Mouse (Mus musculus) cerebellum, postnatal 4 days (tissue): ENCODE measurements around the gene Shisa6.
"Not testable (repeated sequence)": the region's sequence is repeated elsewhere in the genome, so short reads cannot be mapped to it uniquely, and the experiment has no call there.

ENCODE experiments used
- DNase-seq, 2 experiments: peaks; one replicate each; pipeline ENCODE4 v3.0.0; 2022; ENCODE audit warnings: low spot score in 2 of 2, mixed read lengths in 1 of 2

Gene Shisa6

DNA sequence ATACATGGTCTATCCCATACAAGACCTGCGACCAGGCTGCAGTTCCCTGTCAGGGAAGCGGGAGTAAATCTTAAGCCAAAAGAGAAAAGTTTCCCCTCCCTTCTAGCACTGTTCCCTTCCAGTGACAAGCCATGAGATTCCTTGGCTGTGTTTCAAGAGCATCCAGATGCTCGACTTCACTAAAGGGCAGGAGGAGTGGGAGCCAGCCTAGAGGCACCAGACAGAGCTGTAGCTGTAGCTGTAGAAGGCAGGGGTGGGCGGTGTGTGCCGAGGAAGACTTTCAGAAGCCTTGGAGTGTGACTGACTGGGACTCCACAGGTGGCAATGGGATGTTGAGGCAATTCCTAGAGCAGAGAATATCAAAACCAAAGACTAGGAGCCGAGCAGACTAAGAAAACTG, 43.3 kb downstream of the Shisa6 start:
- no peak for DNase-seq

DNA sequence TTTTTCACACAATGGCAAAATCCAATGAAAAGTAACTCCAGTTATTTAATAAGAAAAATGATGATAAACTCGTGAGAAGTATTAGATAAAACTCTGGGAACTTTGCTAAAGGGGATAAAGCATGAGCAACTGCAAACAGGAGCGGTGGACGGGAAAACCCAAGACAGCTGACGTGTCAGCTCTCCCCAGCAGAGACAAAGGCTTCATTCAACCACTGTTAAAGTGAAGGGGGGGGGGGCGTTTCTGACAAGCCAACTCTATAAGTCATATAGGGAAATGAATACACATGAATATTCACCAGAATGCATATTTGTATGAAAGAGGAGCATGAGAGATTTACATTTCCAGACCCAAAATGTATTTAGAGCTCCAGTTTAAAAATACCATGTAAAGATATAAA, 83.1 kb downstream of the Shisa6 start:
- no peak for DNase-seq

DNA sequence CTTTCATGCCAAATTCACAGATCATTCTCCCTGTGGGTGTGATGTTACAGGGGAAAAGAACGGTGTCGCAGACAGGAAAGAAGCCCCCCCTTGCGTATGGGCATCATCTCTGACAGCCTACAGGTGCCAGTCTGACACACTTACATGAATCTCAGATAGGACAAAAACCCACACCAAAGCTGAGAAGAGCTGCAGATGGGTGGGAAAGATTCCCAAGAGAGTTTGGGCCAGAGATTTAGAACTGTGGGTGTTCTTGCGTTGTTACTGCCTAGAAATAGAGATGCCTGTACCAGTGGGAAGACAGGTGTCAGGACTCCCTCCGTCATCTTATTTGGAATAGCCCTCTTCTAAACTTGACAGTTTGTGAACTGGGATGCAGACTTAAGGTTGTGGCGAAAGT, 99.6 kb downstream of the Shisa6 start:
- no peak for DNase-seq

DNA sequence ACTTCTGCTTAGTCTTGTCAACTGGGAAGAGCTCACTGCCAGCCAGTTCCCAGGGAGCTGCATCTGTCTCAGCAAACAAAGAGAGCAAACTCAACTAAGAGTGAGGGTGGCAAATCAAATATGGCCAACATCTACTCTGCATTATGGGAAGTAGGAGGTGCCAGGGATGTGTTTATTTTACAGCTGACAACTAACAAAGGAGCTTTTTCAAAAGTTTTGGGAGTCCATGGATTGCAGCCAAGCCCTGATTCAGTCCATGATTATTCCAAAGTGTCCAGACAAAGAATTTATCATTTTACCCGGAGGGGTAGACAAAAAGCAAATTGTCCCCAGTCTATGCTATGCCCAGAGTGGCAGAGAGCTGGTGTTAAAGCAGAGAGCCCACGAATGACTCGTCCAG, 107.5 kb downstream of the Shisa6 start:
- DNase-seq, result no peak

- DNase-seq, result not testable (repeated sequence)
Observed at GRCm38 (mm10) chr11:66408721-66409120, 117.0 kb downstream of the Shisa6 start.

DNA sequence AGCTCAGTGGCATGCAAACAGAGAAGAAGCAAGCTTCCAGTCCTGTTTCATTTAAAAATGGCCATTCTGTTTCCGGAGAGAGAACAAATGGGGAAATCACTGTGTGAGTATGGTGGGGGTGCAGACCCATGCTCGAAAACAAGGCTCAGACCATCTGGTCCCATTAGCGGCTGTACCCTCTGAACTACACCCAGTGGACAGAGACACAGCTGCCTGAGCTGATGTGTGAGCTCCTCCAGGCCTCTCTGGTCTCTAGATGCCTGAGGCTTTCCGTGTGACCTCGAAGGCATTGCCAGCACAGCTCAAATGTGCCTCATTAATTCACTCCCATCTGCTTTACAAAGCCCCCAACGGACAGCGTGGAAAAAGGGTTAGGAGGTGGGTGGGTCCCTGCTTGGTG, 125.7 kb downstream of the Shisa6 start:
- no peak for DNase-seq

GRCm38 (mm10) chr11:66387561-66387960, 138.2 kb downstream of the Shisa6 start:
- DNase-seq, result peak in 1 of 2 experiments; percentile 41

DNA sequence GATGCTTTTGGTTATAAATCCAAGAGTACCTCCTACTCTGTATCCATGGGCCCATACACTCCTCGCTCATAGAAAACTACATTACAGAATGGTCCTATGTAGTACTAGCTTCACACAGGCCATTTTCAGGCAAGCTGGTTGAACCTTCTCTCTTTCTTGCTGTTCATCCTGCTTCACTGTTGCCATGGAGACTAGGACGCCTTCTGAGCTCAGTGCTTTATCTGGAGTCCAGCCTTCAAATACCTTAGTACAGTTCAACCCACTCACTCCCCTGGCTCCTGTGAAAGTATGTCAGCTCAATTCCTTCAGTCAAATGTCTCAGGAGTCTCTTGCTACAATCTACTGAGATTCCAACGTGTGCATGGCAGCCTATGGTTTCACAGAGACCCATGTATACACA, 154.0 kb downstream of the Shisa6 start:
- no peak for DNase-seq

DNA sequence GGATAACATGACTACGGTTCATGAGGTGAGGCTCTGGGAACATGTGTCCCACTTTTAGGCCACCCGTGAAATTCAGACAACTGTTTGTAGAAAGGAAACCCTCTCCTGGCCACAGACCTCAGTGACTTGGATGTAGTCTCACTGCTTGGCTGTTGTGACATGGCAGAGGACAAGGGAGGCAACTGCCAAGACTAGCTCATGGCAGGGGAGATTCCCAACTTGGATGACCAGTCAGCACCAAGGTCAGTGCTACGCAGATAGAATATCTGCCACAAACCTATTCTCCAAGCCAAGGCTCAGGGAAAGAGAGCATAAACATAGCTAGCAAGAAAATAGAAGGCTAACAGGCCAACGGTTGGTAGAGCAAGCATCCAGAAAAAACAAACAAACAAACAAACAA, 156.0 kb downstream of the Shisa6 start:
- DNase-seq, result no peak

GRCm38 (mm10) chr11:66366809-66367685, 158.7 kb downstream of the Shisa6 start:
- no peak for DNase-seq

GRCm38 (mm10) chr11:66359811-66360210, 166.0 kb downstream of the Shisa6 start:
- DNase-seq, result no peak

DNA sequence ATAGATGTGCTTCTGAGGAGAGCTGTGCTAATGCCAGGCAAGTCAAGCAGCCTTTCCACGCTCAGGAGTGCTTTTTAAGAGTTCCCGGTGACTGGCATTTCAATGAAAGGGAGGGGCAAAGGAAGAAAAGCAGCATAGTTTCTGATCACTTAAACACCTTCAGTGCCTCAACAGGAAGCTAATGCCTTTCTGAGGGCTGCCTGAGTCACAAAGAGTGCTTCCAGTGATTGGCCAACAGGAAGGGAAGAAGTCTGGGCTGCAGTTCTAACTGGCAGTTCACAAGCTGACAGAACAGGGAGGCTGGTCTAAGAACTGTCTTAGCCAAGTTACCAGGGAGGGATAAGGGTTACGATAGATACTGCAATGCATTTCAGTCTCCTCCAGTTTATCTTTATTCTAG, 180.9 kb downstream of the Shisa6 start:
- DNase-seq, result no peak

DNA sequence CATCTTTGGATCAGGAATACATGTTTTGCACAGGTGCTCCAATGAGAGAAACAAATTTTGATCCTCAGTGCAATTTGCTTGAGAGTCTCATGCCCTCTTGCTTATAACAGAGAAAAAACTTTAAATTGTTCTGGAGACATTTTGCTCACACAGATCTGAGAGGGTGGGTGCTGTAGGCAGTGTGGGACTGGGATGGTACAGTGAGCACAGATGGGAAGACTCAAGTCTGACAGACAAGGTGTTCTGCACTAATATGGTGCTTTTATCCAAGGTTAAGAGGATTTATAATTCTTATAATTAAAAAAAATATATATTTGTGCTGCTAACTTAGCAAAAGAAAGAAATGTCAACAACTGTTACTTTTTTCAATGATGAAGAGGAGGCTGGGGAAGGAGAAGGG, 189.5 kb downstream of the Shisa6 start:
- DNase-seq, result no peak

GRCm38 (mm10) chr11:66312764-66313163, 213.0 kb downstream of the Shisa6 start:
- DNase-seq, result peak in 1 of 2 experiments; percentile 20

DNA sequence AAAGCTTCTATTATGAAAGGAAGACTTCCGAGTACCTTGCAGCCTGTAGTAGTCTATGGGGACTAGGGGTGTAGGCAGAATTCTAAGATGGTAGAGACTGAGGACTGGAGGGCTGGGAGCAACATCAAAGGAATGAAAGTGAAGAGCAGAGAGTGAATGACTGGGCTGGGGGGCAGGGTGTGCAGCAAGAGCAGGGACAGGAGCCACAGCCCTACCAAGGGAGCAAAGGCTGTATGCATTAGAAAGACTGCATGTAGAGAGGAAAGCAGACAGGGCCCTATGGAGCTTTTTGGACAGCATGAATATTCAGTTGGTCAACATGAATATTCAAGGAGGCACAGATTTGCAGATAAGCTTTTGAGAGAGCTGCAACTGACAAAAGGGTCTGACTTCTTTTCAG, 221.4 kb downstream of the Shisa6 start:
- DNase-seq, result no peak

GRCm38 (mm10) chr11:66274707-66275081, 251.1 kb downstream of the Shisa6 start:
- DNase-seq, result no peak

DNA sequence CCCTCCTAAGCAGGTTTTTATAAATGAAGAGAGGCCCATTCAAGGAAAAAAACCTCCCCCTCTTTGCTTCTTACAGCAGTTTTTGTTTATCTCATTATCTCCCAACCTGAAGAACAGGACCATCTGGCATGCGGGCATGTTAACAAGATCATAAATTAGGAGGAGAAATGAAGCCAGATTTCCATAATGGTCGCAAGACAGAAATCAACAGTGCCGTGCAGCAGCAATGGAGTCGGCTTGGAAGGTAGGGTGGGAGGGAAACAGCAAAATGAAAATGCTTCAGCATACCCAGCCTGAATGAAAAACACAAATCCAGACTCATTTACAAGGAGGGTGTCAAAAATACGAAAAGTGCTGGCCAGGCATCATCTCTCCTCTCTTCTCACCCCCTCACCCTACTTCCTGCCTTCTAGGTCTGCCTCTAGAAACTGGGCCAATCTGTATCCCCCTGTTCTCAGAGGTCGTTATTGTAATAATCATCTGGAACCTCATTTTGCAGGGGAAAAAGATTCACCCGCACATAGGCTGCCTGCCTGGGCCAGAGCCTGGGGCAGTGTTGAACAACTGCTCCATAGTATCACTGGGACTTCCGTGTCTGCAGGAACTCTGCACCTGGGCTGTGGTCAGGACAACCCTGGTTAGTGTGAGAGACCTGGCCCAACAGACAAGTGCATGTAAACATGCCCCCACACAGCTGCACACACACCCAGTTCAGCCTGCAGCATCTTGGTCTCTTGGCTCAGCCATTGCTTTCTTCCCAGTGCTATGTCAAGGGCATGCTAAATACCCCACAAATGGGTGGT, 251.7 kb downstream of the Shisa6 start:
- DNase-seq, result no peak

DNA sequence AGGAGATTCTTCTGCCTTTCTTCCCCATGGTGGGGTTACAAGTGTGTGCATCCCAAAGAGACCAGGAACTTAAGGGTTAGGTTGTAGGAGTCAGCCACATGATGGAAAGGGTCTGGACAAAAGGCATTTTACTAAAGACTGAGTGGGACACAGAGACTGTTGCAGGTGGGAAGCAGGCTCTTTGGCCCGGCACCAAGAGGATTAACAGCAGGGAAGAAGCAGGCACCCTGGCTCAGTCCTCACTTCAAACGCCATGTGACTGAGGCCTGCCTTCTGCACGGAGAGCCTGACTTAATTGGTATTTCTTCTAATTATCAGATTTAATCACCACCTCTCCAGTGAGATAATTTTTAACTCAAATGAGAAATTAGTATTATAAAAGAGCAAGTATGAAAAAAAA, 258.7 kb downstream of the Shisa6 start:
- DNase-seq, result peak in 1 of 2 experiments; percentile 12

DNA sequence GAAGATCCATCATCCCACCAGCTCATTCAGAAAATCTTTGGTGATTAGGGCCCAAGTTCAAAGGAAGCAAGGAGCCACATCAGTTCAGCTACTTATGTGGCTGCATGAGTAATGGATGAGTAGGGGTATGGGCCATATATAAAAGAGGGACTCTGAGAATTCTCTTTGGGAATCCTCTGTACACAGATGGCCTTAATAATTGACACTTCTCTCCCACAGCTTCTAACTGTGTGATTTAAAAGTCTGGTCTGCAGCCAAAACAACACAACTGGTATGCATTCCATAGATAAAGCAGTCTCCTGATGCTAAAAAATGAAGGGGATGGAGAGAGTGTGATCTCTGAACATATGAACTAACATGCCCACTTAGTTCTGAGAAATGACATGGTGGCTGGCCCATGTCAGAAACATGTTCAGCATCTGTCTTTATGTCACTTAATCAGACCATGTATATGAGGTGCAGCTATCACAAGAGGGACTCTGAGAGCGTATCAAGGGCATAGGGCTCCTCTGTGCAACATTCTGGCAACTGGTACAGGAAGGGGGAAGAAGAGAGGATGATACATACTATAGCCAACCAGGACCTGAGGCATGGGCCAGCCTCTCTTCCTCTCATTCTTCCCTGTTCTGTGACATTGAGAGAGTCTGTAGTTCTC, 260.3 kb downstream of the Shisa6 start:
- no peak for DNase-seq

DNA sequence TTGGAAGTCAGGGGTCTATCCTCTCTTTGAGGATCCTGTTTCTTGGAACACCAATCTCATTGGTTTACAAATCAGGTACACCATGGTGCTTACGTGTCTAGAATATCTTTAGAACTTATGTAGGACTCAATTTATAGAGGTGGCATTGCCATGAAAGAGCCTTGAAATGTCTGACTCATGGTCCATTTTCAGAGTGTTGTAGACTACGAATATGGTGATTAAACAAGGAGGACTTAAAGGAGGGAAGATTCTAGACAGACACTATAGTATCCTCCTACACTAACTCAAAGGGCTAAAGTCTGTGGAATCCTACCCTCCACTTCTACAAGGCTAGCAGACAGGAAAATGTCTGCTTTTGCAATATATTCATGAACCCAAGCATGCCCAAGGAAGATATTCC, 265.6 kb downstream of the Shisa6 start:
- no peak for DNase-seq

DNA sequence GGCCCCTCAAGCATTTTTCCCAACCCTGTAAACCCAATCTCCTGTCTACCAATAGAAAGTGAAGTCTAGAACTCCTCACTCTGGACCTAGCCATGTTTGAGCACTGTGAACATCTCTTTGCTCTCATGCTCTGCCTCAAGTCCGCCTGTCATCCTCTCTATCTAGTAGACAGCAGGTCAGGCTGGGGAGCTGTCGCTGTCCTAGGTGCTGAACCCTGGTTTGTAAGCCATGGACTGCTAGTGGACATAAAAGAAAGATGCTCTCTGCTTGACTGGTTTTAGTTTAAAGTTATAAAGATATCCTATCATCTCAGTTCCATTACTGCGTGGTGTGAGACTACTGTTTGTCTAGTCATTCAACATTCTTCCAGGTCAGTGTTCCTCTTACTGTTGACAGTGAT, 266.9 kb downstream of the Shisa6 start:
- no peak for DNase-seq

DNA sequence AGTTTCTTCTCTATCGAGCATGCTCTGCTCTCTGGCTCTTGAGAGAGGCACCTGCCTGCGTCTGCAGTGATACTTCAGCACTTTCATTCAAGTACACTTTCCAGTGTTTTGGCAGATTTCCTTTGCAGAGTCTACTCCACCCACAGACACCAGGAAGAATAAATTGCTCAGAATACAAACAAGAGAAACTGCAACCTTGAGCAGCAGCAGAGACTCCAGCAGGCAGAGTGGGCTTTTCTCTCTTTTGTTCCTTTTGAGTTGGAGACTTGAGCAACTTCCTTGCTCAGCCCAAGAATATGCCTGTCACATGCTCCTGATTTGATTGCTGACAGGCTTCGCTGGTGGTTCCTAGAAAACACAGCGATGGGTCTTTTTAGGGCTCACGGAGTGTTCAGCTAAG, 278.6 kb downstream of the Shisa6 start:
- DNase-seq, result no peak

DNA sequence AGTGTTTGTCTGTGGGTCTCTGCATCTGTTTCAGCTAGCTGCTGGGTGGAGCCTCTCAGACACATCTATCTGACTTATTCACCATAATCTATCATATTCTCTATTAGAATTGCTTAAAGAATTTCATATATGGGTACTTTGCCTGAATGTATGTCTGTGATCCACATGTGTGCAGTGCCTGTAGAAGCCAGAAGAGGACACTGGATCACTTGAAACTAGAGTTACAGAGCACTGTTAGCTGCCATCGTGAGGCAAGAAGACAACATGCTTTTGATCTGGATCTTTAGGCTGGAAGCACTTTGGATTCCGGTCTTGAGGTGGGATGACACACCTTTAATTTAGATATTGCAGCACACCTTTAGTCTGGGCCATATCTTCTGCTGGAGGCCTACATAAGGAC, 289.2 kb downstream of the Shisa6 start:
- DNase-seq, result no peak
